11 mouse cellular contexts compared by ENCODE assay signal in genomic region chr4:125780921-125781487, GRCm38 (mm10).
DNase-seq lines count a peak whose midpoint lies in the region; ATAC-seq lines count a peak whose summit lies in the region.
"Had no signal": no experiment of that assay in that cellular context is flagged by ENCODE, and none has a peak within 500 bp of the region (broad histone marks: within the 10 kb centered on the region; RNA-seq: fewer than 3 reads in every experiment).

No protein-coding gene starts in this region.

- no peaks in the 10 kb centered on the region for H3K9me3 ChIP-seq in neural tube, embryonic 14.5 days (ENCODE audit: control insufficient read depth, low read length)
- H3K9me3 ChIP-seq in liver, embryonic 12.5 days (replicated peaks), result no peaks in the 10 kb centered on the region
- H3K9me3 ChIP-seq: neural tube, embryonic 12.5 days had no signal

- 0 out of 2 replicates have a peak, but pooled peaks cover 4% of the 10 kb centered on the region for H3K4me1 ChIP-seq in neural tube, embryonic 14.5 days (ENCODE audit: control insufficient read depth, insufficient read depth, low read length)
- H3K4me1 ChIP-seq in liver, embryonic 12.5 days, result no peaks in the 10 kb centered on the region

- WGBS in neural tube, embryonic 14.5 days, result 12% methylated on average over 12 of the region's 12 CpGs
- WGBS in liver, embryonic 12.5 days (ENCODE audit: insufficient replicate concordance), result 14% methylated on average over 12 of the region's 12 CpGs

- 0 out of 2 replicates have a peak overlapping the region, but pooled peaks have one; percentile 39 for H3K27ac ChIP-seq in neural tube, embryonic 14.5 days (ENCODE audit: low read depth, low read length)
- no peak overlapping the region for H3K27ac ChIP-seq in liver, embryonic 12.5 days
- H3K27ac ChIP-seq: neural tube, embryonic 12.5 days had no signal

- H3K36me3 ChIP-seq in neural tube, embryonic 14.5 days (ENCODE audit: control insufficient read depth, insufficient read depth, low read length), result no peaks in the 10 kb centered on the region
- H3K36me3 ChIP-seq in liver, embryonic 12.5 days, result no peaks in the 10 kb centered on the region
- H3K36me3 ChIP-seq: neural tube, embryonic 12.5 days had no signal

- ATAC-seq in neural tube, embryonic 14.5 days (ENCODE audit: low read depth), result no peak
- ATAC-seq in liver, embryonic 12.5 days, result no peak

- no peak overlapping the region for H3K4me3 ChIP-seq in neural tube, embryonic 14.5 days (ENCODE audit: low read depth, low read length)
- H3K4me3 ChIP-seq in liver, embryonic 12.5 days, result no peak overlapping the region
- H3K4me3 ChIP-seq: neural tube, embryonic 12.5 days had no signal

- H3K9ac ChIP-seq in neural tube, embryonic 14.5 days (replicated peaks; ENCODE audit: low read depth, low read length), result no peak overlapping the region
- H3K9ac ChIP-seq in liver, embryonic 12.5 days, result no peak overlapping the region
- H3K9ac ChIP-seq: lung, embryonic 14.5 days; neural tube, embryonic 12.5 days had no signal

- DNase-seq in embryo, embryonic 10.5 days (ENCODE audit: low spot score), result peak; percentile 41
- DNase-seq in frontal cortex, postnatal 10 days (ENCODE audit: low spot score in 2 of 2), result peak; percentile 47 to 48
- DNase-seq in layer of hippocampus, postnatal 14 days (ENCODE audit: low spot score in 2 of 2), result peak; percentile 16 to 25
- DNase-seq in yolk sac, embryonic 10.5 days (ENCODE audit: low spot score), result no peak
- no peak for DNase-seq in urinary bladder, adult 2 months (ENCODE audit: low spot score)
- DNase-seq in heart, adult 8-10 months (ENCODE audit: low spot score), result no peak
- DNase-seq: lung, embryonic 14.5 days; thymus, adult 18-20 months had no signal

- H3K4me2 ChIP-seq in neural tube, embryonic 14.5 days (ENCODE audit: low read depth, low read length), result no peak overlapping the region
- H3K4me2 ChIP-seq in liver, embryonic 12.5 days, result no peak overlapping the region
- H3K4me2 ChIP-seq: lung, embryonic 14.5 days; neural tube, embryonic 12.5 days had no signal

- no peaks in the 10 kb centered on the region for H3K27me3 ChIP-seq in neural tube, embryonic 14.5 days (ENCODE audit: control insufficient read depth, insufficient read depth, low read length)
- peaks cover 35% of the 10 kb centered on the region for H3K27me3 ChIP-seq in liver, embryonic 12.5 days (replicated peaks)
- H3K27me3 ChIP-seq: neural tube, embryonic 12.5 days had no signal

Comparison
In these comparisons a context has a peak if more than half of its experiments do, and no peak if none do; other contexts are left out.
1. DNase-seq: peak in embryo, embryonic 10.5 days (single experiment), frontal cortex, postnatal 10 days (2 of 2) and layer of hippocampus, postnatal 14 days (2 of 2); none in yolk sac, embryonic 10.5 days (single experiment), urinary bladder, adult 2 months (single experiment) and heart, adult 8-10 months (single experiment).